Mouse (Mus musculus) embryonic stem cell, embryonic (primary cell): ENCODE results near the gene Ccdc169.

Experiments used
- CTCF ChIA-PET, 4 experiments: fragments of 300-600 bp in 2 of 4; fragments of 350-600 bp in 2 of 4; sonication (Branson Sonifier 250); formaldehyde crosslinking; loops; one replicate each; lab custom pipeline; 2022; ENCODE audit warnings: inconsistent platforms in 2 of 4; lab: Charles Lee
- POLR2A ChIA-PET, 4 experiments: fragments of 300-600 bp in 2 of 4; fragments of 350-600 bp in 2 of 4; sonication (Branson Sonifier 250); formaldehyde crosslinking; loops; one replicate each; lab custom pipeline; 2022; ENCODE audit warnings: antibody characterized with exemption in 4 of 4, inconsistent platforms in 1 of 4; lab: Charles Lee

Gene Ccdc169

DNA sequence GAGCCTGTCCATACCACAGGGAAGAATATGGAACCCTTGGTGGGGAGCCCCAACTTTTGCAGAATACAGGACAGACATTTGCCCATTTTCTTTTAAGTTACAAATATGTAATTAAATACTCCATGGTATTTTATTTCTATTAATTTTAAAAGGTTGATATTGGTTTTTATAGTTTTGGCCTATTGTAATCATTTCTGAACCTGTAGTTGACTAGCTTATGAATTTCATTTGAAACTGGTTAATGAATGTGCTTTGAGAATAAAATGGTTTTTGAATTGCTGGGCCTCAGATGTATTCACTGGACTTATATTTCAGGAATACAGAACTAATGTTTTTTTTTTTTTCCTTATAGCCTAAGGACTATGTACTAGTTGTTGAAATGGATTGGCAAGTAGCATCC, at the start of gene Ccdc169:
TSS of gene Ccdc169 (plus strand) at position 301 of the 400 bp plus-strand sequence.
- POLR2A ChIA-PET = no interaction called here

DNA sequence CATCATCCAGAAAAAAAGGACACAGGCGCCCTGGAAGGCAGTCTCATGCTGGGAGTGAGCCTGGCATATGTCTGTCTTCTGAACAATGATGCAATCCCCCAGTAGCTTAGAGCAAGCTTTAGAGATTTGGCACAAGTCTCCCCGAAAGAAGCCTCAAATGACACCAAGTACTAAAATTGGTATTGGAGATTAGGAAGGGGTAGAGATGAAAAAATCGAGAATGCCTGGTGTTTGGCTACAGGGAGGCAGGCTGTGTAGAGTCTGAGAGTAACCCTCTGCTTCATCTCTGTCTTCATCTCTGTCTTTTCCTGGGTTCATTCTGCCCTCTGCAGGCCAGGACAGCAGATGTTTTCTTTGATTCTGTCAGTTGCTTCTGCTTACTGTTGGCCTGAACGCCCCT, 49.8 kb upstream of the Ccdc169 start:
- ChIA-PET CTCF (interaction anchor here in 1 of 4 experiments (0.8 to 1.0 kb wide), 3 partner anchors 9 to 278 kb away, joined by 3 to 4 read pairs (median 3); no protein-coding TSS in a partner anchor), POLR2A (interaction anchor here in 1 of 4 experiments (0.6 kb wide), 1 partner anchor 1623 kb away, joined by 6 read pairs; no protein-coding TSS in a partner anchor)

More for the DNA sequence above, at the start of gene Ccdc169:
- CTCF ChIA-PET = no interaction called here

DNA sequence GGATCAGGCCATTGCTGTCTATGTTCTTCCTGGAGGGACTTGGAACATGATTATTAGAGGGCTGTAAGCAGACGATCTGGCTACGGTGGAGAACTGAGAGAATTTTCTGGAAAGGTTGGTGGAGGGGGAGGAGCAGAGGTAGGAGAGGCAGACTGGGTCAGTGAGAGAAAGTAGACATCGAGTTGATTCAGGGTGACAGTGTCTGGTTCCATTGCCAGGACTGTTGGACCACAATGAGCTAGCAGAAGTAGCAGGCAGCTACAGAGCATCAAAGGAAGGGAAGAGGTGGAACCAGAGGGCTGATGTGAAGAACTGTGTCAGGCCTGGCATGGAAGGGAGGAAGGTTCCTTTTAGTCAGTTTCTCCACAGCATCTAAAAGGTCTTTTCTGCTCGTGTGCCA, 48.8 kb upstream of the Ccdc169 start:
- ChIA-PET POLR2A (interaction anchor here in 1 of 4 experiments (1.3 kb wide), 1 partner anchor 10 kb away, joined by 3 read pairs; no protein-coding TSS in a partner anchor), CTCF (interaction anchor here in 1 of 4 experiments (0.6 to 1.1 kb wide), 2 partner anchors 64 to 87 kb away, joined by 3 read pairs; no protein-coding TSS in a partner anchor)

DNA sequence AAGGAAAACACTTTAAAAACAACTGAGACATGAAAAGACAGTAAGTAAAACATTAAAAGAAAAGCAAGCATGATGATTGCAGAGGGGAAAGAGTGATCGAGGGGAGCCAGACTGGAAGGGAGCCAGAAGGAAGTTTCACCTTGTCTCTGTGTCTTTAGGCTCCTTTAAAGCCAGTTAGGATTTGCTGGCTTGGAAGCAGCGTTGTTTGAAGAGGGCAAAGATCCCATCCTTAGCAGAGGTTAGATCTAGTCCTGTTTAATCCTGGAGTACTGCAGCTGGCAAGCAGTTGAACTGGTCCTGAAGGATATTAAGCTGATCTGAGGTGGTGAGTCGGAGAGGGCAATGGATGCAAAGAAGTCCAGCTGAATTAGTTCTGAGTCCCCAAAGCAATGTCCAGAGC, 48.3 kb upstream of the Ccdc169 start:
- CTCF ChIA-PET = interaction anchor here in 2 of 4 experiments (0.6 to 1.1 kb wide), 3 partner anchors 63 to 191 kb away, joined by 3 read pairs; no protein-coding TSS in a partner anchor
- POLR2A ChIA-PET = interaction anchor here in 1 of 4 experiments (1.3 kb wide), 1 partner anchor 9 kb away, joined by 3 read pairs; no protein-coding TSS in a partner anchor

DNA sequence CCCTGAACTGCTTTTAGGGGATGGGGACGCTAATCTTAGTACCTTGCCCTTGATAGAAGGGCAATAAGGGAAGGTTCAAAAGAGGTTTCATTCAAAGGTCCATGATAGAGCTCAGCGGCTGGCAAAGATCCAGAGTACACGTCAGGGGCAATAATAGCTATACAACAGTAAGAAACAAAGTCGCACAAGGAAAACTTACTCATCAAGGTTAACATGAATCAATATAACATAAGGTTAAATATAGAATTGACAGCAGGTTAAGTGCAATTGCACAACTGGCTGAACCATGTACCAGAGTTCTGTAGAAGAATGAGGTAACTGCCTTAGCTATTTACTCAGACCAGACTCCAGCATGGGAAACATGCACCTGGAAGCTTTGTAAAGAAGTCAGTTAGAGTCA, 47.8 kb upstream of the Ccdc169 start:
- ChIA-PET CTCF (interaction anchor here in 1 of 4 experiments (0.6 kb wide), 1 partner anchor 191 kb away, joined by 3 read pairs; no protein-coding TSS in a partner anchor), POLR2A (interaction anchor here in 1 of 4 experiments (1.3 kb wide), 1 partner anchor 9 kb away, joined by 3 read pairs; no protein-coding TSS in a partner anchor)

DNA sequence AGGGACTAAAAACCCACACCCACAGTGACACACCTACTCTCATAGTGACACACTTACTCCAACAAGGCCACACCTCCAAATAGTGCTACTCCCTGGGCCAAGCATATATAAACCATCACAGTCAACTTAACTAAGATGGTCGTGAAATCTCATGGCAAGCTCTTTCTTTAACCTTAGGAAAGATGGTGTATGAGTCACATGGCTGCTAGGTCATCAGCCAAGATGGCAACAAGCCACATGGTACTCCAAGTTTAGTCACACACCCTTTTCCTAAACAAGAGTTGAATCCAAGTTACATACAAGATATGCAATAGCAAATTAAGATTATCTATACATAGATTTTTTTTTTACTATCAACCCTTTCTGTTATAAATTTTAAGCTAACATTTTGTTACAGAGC, 44.0 kb upstream of the Ccdc169 start:
- CTCF ChIA-PET = interaction anchor here in 1 of 4 experiments (1.2 kb wide), 1 partner anchor 285 kb away, joined by 3 read pairs; no protein-coding TSS in a partner anchor
- POLR2A ChIA-PET = no interaction called here

DNA sequence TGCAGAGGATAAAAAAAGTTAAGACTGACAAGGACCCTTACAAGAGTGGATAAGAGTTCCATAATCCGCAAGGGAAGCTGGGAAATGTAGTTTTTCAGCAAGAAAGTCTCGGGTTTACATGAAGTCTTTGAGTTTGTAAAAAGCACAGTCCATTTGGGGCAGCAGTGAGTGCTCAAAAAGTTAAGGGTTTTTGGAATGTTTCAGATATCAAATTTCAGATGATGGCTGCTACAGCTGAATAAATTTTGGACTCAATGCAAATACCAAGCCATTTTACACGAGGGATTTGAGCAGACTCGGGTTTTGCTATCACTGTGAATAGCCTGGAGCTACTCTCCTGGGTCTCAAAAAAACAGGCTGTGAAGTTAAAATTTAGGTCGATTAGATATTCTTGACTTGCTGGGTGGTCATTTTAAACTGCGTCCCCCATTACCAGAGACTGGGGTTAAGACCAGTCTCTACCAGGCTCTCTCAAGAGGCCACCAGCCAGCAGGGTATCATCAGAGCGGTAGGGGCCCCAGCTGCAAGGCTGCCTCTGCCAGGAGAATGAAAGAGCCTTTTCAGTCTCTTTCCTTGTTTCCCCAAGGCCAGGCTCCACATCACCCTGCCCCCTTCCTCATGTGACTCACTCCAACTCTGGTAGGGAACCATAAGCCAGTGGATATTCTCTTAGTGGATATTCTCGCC, 41.0 kb upstream of the Ccdc169 start:
- CTCF ChIA-PET = interaction anchor here in 2 of 4 experiments (0.9 to 1.8 kb wide), 5 partner anchors 9 to 350 kb away, joined by 3 to 5 read pairs (median 3); partner anchors contain the start of gene Spg20 (in 1 of the 2)
- POLR2A ChIA-PET = no interaction called here

DNA sequence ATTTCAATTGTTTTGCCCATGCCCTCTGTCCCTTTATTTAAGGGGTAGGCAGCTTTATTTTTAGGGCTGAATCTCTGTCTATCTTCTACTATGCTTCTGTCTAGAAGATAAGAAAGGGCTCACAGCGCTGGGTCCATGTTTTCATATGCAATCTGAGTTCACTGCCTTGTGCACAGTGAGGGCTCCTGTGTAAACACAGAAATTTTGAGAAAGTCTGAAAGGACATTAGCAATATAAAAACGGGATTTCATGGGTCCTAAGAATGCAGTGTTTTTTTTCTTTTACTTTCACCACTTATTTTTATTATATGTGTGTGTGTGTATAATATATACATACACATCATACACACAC, 40.5 kb upstream of the Ccdc169 start:
- ChIA-PET POLR2A (interaction anchor here in 1 of 4 experiments (1.2 kb wide), 1 partner anchor 19 kb away, joined by 3 read pairs; no protein-coding TSS in a partner anchor), CTCF (interaction anchor here in 2 of 4 experiments (0.9 to 1.8 kb wide), 4 partner anchors 10 to 351 kb away, joined by 3 to 5 read pairs (median 4); partner anchors contain the start of gene Spg20 (in 1 of the 2))

DNA sequence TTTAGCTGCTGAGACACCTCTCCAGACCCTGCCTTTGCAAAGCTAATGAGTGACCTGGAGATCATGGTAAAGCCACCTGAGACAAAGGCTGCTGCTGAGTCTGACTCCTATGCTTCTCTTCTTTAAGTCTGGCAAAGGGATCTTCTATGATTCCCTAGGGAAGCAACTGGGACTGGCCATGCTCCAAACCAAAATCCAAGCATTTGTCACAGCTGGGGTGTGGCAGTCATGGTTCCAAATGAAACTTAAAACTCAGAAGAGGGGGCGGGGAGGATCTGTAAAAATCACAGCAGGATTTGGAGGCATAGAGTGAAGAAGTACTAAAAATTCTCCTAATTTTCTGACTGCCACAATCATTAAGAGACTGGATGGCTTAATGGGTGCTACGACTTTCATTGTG, 40.0 kb upstream of the Ccdc169 start:
- CTCF ChIA-PET = interaction anchor here in 2 of 4 experiments (1.8 kb wide), 2 partner anchors 10 to 17 kb away, joined by 4 to 5 read pairs; no protein-coding TSS in a partner anchor
- POLR2A ChIA-PET = interaction anchor here in 1 of 4 experiments (1.2 kb wide), 1 partner anchor 19 kb away, joined by 3 read pairs; no protein-coding TSS in a partner anchor

DNA sequence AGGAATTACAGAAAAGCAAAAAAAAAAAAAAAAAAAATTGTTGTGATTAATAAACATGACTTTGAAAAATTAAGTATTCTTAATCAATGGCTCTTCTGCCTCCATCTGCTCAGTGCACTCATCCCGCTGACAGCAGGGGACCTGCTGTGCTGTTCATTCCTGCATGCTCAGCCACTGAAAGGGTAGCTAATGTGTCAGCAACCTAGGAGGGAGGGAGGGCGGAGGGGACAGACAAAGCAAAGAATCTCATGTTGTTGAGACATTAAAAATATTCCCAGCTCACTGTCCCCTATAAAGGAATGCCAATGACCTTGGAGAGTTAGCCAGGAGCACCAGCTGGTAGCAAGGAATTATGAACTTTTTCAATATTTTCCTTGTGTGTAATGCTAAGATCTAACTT, 39.1 kb upstream of the Ccdc169 start:
- POLR2A ChIA-PET = interaction anchor here in 3 of 4 experiments (0.6 to 1.6 kb wide), 3 partner anchors 9 to 21 kb away, joined by 3 to 5 read pairs (median 3); partner anchors contain the start of gene Spg20 (in 1 of the 3)

DNA sequence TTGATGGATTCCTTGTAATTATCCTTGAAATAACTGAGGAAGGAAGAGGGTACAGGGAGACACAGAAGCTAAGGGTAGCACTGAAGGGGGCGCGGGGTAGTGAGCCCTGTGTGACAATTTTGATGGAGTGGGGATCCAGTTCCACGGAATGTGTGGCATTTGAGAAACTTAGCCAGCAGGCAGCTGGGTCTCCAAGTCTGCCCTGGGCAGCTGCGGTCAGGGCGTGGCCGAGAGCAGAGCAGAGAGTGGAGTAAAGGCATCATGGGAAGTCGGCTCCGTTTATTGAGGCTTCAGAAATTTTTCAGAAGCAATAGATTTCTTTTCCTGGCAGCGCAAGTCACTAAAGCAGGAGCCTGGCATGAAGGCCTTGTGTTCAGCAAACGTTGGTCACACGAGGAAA, 38.1 kb upstream of the Ccdc169 start:
- CTCF ChIA-PET = interaction anchor here in 1 of 4 experiments (0.5 to 0.6 kb wide), 2 partner anchors 16 to 164 kb away, joined by 4 to 8 read pairs; no protein-coding TSS in a partner anchor
- POLR2A ChIA-PET = interaction anchor here in 1 of 4 experiments (1.6 kb wide), 1 partner anchor 13 kb away, joined by 5 read pairs; the partner anchor contains the start of gene Spg20

More for the DNA sequence above, 39.1 kb upstream of the Ccdc169 start:
- CTCF ChIA-PET = interaction anchor here in 2 of 4 experiments (0.7 to 1.1 kb wide), 2 partner anchors 139 to 256 kb away, joined by 3 to 6 read pairs; no protein-coding TSS in a partner anchor

DNA sequence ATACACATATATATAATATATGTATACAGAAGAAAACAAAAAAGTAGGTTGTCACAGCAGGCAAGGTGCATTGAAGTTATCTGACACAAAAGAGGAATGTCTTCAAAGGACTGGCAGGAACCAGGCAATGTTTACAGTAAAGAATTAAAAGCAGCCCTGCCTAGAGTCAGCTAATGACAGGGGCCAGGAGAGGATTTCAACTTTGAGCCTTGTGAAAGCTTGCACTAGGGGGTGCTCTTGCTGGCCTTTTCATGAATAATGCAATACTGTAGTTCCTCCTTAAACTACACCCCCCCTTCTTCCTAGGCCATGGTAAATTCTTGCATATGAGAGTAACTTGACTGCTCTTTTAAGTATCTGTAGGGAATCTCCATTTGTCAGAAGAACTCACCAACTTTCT, 36.0 kb upstream of the Ccdc169 start:
- CTCF ChIA-PET = no interaction called here

DNA sequence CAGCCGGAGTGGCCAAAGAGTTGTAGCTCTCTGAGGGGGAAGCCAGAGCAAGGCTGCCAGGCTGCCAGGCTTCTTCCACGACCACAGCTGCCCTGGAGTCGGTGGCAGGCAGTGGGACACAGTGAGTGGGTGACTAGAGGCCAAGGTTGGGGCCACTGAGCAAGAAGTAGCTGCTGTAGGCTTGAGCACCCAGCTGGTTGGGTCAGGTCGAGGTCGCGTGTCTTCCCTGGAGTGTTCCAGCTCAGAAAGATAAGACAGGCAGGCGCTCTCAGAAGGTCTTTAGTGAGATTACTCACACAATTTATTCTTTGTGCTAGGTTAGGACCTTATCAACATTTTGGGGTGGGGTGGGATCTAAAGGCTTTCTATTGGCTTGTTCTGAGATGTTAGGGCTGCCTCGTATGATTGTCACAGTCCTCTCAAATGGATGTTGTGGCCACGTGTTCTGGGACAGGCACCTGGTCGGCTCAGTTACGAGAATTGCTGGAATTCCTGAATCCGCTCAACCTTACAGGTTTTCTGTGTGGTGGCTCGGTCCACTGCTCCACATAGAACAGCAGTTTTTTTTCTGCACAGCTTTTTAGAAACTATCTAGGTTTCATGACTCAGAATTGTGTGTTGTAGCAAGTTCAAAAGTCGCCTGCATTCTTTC, 31.6 kb upstream of the Ccdc169 start:
- CTCF ChIA-PET = interaction anchor here in 1 of 4 experiments (0.8 kb wide), 1 partner anchor 26 kb away, joined by 3 read pairs; no protein-coding TSS in a partner anchor
- POLR2A ChIA-PET = interaction anchor here in 2 of 4 experiments (0.6 to 1.0 kb wide), 2 partner anchors 78 to 234 kb away, joined by 3 to 4 read pairs; no protein-coding TSS in a partner anchor

More for the DNA sequence above, 36.0 kb upstream of the Ccdc169 start:
- POLR2A ChIA-PET = no interaction called here

DNA sequence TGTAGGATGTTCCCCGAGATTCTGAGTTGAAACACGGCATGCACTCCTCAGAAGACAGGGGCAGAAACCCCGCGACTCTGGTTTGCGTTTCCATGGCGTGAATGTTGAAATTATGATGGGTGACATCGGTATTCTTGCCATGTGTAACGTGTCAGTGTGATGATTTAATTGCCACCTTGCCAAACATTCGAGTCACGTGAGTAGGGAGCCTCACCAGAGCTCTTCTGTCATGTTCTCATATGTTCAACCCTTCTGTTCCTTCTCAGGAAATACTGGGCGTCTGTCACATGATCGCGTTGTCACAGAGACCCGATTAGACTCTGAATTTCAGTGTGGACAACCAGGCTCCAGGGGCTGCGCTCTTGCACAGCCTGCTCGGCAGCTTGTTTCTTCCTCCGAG, 31.1 kb upstream of the Ccdc169 start:
- ChIA-PET POLR2A (interaction anchor here in 1 of 4 experiments (0.6 kb wide), 1 partner anchor 235 kb away, joined by 4 read pairs; no protein-coding TSS in a partner anchor), CTCF (no interaction called here)

DNA sequence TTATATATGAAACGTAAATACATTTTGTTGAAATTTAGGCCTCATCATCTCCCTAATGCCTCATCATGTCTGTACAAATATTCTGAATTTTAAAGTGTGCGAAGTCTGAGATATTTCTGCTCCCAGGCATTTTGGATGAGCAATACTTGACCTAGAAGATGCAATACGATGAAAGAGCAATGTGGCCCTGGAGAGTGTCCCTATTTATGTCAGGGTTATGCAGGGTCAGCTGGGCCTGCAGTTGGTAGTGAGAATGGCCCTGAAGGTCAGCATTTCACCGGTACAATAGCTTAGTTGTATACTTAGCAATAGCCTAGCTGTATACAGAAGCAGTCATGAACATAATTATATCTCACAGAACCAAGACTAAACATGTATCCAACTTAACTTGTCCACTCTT, 28.0 kb upstream of the Ccdc169 start:
- CTCF ChIA-PET = no interaction called here
- POLR2A ChIA-PET = no interaction called here

DNA sequence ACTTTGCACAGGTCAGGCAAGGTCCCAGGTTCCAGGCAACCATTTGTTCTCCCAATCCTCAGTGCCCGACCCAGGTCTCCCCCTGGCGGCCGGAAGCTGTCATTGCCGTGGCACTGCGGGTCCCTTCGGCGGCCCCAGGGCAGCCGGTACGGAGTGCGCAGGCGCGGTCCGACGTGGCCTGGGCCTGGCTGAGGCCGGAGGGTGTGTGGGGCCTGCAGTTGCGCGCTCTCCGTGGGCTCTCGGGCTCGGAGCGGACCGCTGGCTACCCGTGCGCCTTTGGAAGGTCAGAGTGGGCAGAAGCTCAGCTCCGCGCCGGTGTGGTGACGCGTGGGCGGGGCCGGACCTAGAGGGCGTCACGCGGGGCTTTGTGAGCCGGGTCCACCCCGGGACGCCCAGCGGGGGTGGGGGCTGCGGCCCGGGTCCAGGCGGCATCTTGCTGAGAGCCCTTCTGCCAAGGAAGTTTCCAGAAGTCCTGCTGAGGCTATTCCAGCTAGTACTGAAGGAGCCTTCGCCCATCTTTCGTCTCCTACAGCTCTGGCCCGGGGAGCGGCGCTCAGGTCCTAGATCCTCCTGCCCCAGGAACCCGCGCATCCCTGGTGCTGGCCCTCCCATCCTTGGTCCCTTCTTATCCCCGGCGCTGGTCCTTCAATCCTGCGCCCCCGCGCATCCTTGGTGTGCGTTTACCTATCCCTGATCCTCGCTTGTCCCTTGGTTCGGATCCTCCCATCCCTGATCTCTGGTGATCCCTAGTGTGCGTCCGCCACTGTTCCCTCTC, 25.0 kb upstream of the Ccdc169 start, which contains the start of gene Spg20:
TSS of gene Spg20 (plus strand) at position 174 of the 775 bp plus-strand sequence.
- POLR2A ChIA-PET = interaction anchor here in 2 of 4 experiments (0.7 to 1.9 kb wide), 6 partner anchors 10 to 419 kb away, joined by 3 to 5 read pairs (median 3); partner anchors contain the start of gene Supt20 (in 1 of the 2)
- CTCF ChIA-PET = interaction anchor here (0.6 to 2.1 kb wide), 13 partner anchors 9 to 301 kb away, joined by 3 to 8 read pairs (median 3); no protein-coding TSS in a partner anchor
